17 mouse cellular contexts compared by ENCODE assay signal in the genomic region with DNA sequence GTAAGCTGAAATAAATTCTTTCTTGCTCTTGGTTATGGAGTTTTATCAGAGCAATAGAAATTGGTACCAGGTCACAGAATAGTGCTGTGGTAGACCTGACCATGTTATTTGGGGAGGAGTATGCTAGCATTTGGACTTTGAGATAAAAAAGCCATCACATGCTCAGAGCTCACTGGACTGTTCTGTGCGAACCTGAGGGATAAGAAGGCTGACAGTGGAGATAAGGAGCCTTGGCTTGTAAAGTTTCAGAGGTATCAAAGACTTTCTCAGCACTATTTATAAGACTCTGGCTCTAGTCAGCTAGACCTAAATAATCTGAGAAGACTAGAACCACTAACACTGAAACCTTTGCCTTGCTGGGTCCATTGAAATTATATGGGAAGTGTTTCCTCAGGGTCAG. TPM values are rescaled to one million over a fixed set of nuclear protein-coding genes. Genes with fewer than 3 reads are reported as not detected.
DNase-seq lines count a peak whose midpoint lies in the region; ATAC-seq and TF ChIP-seq lines count a peak whose summit lies in the region.
"Had no signal": no experiment of that assay in that cellular context is flagged by ENCODE, and none has a peak within 500 bp of the region (broad histone marks: within the 10 kb centered on the region; RNA-seq: fewer than 3 reads in every experiment).

No protein-coding gene starts in this region.

- H3K36me3 ChIP-seq in spleen, adult 2 months (ENCODE audit: control insufficient read depth, insufficient read depth, low read length) = no peaks in the 10 kb centered on the region
- no peaks in the 10 kb centered on the region for H3K36me3 ChIP-seq in liver, embryonic 13.5 days
- H3K36me3 ChIP-seq: embryonic facial prominence, embryonic 12.5 days; forebrain, embryonic 12.5 days; limb, embryonic 10.5 days had no signal

- TF ChIP-seq CTCF in spleen, adult 2 months (IDR thresholded peaks at IDR 0.05; ENCODE audit: extremely low read depth, insufficient read depth, insufficient read length, insufficient replicate concordance) = no peak

- H3K9me3 ChIP-seq in liver, embryonic 13.5 days (replicated peaks) = no peaks in the 10 kb centered on the region
- H3K9me3 ChIP-seq: embryonic facial prominence, embryonic 12.5 days; forebrain, embryonic 12.5 days; limb, embryonic 10.5 days had no signal

- peaks cover 3% of the 10 kb centered on the region for H3K4me1 ChIP-seq in spleen, adult 2 months (ENCODE audit: control insufficient read depth, insufficient read depth, insufficient read length)
- H3K4me1 ChIP-seq in liver, embryonic 13.5 days (replicated peaks) = peaks cover 52% of the 10 kb centered on the region

- H3K9ac ChIP-seq in liver, embryonic 13.5 days = peak overlapping the region; percentile 72
- H3K9ac ChIP-seq: embryonic facial prominence, embryonic 12.5 days; forebrain, embryonic 12.5 days had no signal

- H3K27me3 ChIP-seq in spleen, adult 2 months (ENCODE audit: control insufficient read depth, insufficient read depth, low read length) = no peaks in the 10 kb centered on the region
- H3K27me3 ChIP-seq in liver, embryonic 13.5 days = no peaks in the 10 kb centered on the region
- H3K27me3 ChIP-seq: embryonic facial prominence, embryonic 12.5 days had no signal

- H3K4me2 ChIP-seq in liver, embryonic 13.5 days = peak overlapping the region; percentile 81
- H3K4me2 ChIP-seq: embryonic facial prominence, embryonic 12.5 days; forebrain, embryonic 12.5 days had no signal

- TF ChIP-seq POLR2A in spleen, adult 2 months (IDR thresholded peaks at IDR 0.05; ENCODE audit: low read depth, low read length) = no peak

- 0 out of 2 replicates have a peak overlapping the region, but pooled peaks have one; percentile 13 for H3K27ac ChIP-seq in spleen, adult 2 months (ENCODE audit: insufficient read depth, low read length)
- H3K27ac ChIP-seq in liver, embryonic 13.5 days = peak overlapping the region; percentile 99
- H3K27ac ChIP-seq: embryonic facial prominence, embryonic 12.5 days; forebrain, embryonic 12.5 days; heart, adult 2 months; limb, embryonic 10.5 days had no signal

- DNase-seq in spleen, adult 2 months (ENCODE audit: low read depth in 1 of 2, low spot score in 2 of 2) = no peak
- no peak for DNase-seq in spleen, postnatal 10 days (ENCODE audit: low spot score in 2 of 2)
- DNase-seq in liver, embryonic 13.5 days = peak; percentile 68
- no peak for DNase-seq in MN1 (ENCODE audit: low spot score)
- no peak for DNase-seq in urinary bladder, postnatal 25 days (ENCODE audit: low spot score)
- DNase-seq in ovary, adult 18-20 months (ENCODE audit: low spot score) = no peak
- DNase-seq: adrenal gland, adult 8-10 months; cerebellum, postnatal 36 days; heart, adult 2 months; kidney, postnatal 36 days; layer of hippocampus, postnatal 36 days; lung, postnatal 14 days; midbrain, embryonic 14.5 days had no signal

- 85% methylated on average over 1 of the region's 1 CpGs for WGBS in spleen, adult 2 months
- whole genome bisulfite sequencing in liver, embryonic 13.5 days (ENCODE audit: insufficient replicate concordance) = 2% methylated on average over 1 of the region's 1 CpGs

- no peak overlapping the region for H3K4me3 ChIP-seq in spleen, adult 2 months (ENCODE audit: extremely low read depth, insufficient read depth, insufficient read length)
- H3K4me3 ChIP-seq in liver, embryonic 13.5 days (replicated peaks) = peak overlapping the region; percentile 43
- H3K4me3 ChIP-seq: embryonic facial prominence, embryonic 12.5 days; forebrain, embryonic 12.5 days; heart, adult 2 months; limb, embryonic 10.5 days had no signal

- ATAC-seq in common myeloid progenitor, adult 5-6 weeks (replicated peaks; ENCODE audit: low read depth, poor library complexity, severe bottlenecking) = peak; percentile 62
- peak; percentile 87 for ATAC-seq in liver, embryonic 13.5 days (ENCODE audit: low read depth)

RNA-seq across cellular contexts. Expression of a gene that starts 5.1 kb away (rescaled TPM):
- 0.69 and 0.88 TPM in 2 replicates for polyA plus RNA-seq in spleen, adult 2 months (2012; rRNA removed)
- total RNA-seq in common myeloid progenitor, adult 5-6 weeks (2017) = 4.2 and 6.0 TPM in 2 replicates
- 6.2 and 8.8 TPM in 2 replicates for polyA plus RNA-seq in liver, embryonic 13.5 days (2015; fragmentation: Nextera tagmentation; extraction: Ambion mirVana)

RNA-seq across cellular contexts. Expression of a gene that starts 29.3 kb away (rescaled TPM):
- polyA plus RNA-seq in spleen, adult 2 months (2012; rRNA removed) = 4.4 and 5.6 TPM in 2 replicates
- 170 and 232 TPM in 2 replicates for total RNA-seq in common myeloid progenitor, adult 5-6 weeks (2017)
- 327 and 404 TPM in 2 replicates for polyA plus RNA-seq in liver, embryonic 13.5 days (2015; fragmentation: Nextera tagmentation; extraction: Ambion mirVana)

Comparison
In these comparisons a context has a peak if more than half of its experiments do, and no peak if none do; other contexts are left out.
1. RNA of a gene that starts 29.3 kb away (polyA plus RNA-seq): 327 to 404 TPM in liver, embryonic 13.5 days; 4.4 to 5.6 TPM in spleen, adult 2 months; every median in the first group is over 10 times any median in the second.